In the genomic region with DNA sequence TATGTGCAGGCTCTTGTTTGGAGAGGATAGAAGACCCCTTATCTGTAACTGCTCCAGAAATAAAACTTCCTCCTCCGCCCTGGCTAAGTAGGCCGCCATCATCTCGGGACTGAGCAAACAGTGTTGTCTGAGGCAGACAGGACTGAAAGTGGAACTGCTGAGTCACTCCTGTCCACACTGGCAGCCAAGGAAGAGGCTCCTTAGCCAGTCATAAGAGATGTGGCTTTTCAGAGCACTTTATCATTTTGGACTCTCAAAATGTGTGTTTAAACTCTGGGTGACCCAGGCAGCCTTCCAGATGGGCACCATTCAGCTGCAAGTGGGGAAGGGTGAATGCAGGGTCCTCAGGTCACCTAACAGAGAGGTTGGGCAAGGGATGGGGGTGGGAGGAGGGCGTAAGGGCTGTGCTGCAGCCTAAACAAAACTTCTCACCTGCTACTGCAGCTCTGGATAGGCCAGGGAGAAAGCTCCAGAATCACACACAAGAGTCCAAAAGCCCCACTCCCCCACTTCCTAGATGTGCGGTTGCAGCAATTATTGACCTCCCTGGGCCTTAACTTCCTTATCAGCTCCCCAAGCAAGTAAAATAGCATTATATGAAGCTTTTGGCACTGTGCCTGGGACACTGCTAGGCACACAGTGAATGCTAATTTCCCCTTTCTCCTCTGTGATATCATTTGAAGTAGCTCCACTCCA, we compare ENCODE assay signal across 1 mouse cellular context.
TF ChIP-seq lines count a peak whose summit lies in the region.

No protein-coding gene starts in this region.

TF ChIP-seq in MEL, 35 proteins besides CTCF, POLR2A, EP300 and RAD21 (continued from another document):
- TF ChIP-seq ZKSCAN1 (IDR thresholded peaks at IDR 0.05; ENCODE audit: low read depth, low read length): peak; percentile 54; the same call in 1 of the 2 replicates
- peak; percentile 73 for TF ChIP-seq SIN3A (IDR thresholded peaks at IDR 0.05; ENCODE audit: low read length)
- TF ChIP-seq ZNF384 (IDR thresholded peaks at IDR 0.05; ENCODE audit: low read depth, low read length): 0 out of 2 replicates have a peak, but pooled peaks have one; percentile 9
- TF ChIP-seq NRF1 (IDR thresholded peaks at IDR 0.05; ENCODE audit: insufficient read depth, low read depth, low read length, poor library complexity, severe bottlenecking): peak; percentile 15; the same call in 1 of the 2 replicates
- peak; percentile 59; the same call in 1 of the 2 replicates for TF ChIP-seq POLR2AphosphoS2 (IDR thresholded peaks at IDR 0.05; ENCODE audit: low read length)
- TF ChIP-seq CHD1 (IDR thresholded peaks at IDR 0.05; ENCODE audit: low read depth, low read length): 0 out of 2 replicates have a peak, but pooled peaks have one; percentile 79
- TF ChIP-seq GABPA (IDR thresholded peaks at IDR 0.05; ENCODE audit: low read depth, low read length): peak; percentile 96
- TF ChIP-seq GATA1 (IDR thresholded peaks at IDR 0.05; ENCODE audit: low read depth, low read length): peak; percentile 94
- no peak for TF ChIP-seq MYC (IDR thresholded peaks at IDR 0.05; ENCODE audit: low read depth, low read length)
- peak; percentile 86 for TF ChIP-seq RCOR1 (IDR thresholded peaks at IDR 0.05; ENCODE audit: low read depth, low read length)
- TF ChIP-seq USF1 (IDR thresholded peaks at IDR 0.05; ENCODE audit: low read depth, low read length): peak; percentile 23; the same call in 1 of the 2 replicates
- peak; percentile 52 for TF ChIP-seq HCFC1 (IDR thresholded peaks at IDR 0.05; ENCODE audit: low read depth, low read length)
- peak; percentile 28 for TF ChIP-seq TBP (IDR thresholded peaks at IDR 0.05; ENCODE audit: low read depth, low read length)
- TF ChIP-seq MYB (IDR thresholded peaks at IDR 0.05; ENCODE audit: low read depth, low read length): peak; percentile 59; the same call in 1 of the 2 replicates
- TF ChIP-seq CHD2 (IDR thresholded peaks at IDR 0.05; ENCODE audit: low read length): peak; percentile 25; the same call in 1 of the 2 replicates
- peak; percentile 91 for TF ChIP-seq MEF2A (IDR thresholded peaks at IDR 0.05; ENCODE audit: extremely low read depth, insufficient replicate concordance, low read depth, low read length, poor library complexity, severe bottlenecking)
- TF ChIP-seq SMC3 (IDR thresholded peaks at IDR 0.05; ENCODE audit: low read depth, low read length): no peak
- 0 out of 2 replicates have a peak, but pooled peaks have one; percentile 66 for TF ChIP-seq ZMIZ1 (IDR thresholded peaks at IDR 0.05; ENCODE audit: low read depth, low read length)
- TF ChIP-seq MAFK (IDR thresholded peaks at IDR 0.05; ENCODE audit: borderline replicate concordance, low read depth, low read length): peak; percentile 86
TF ChIP-seq in MEL: peak in this region for 27.
